Mouse (Mus musculus): Measurements from ENCODE around the gene Mut. TPM values are rescaled to one million over a fixed set of nuclear protein-coding genes. Genes with fewer than 3 reads are reported as not detected.

Mut gene
- total and polyA plus RNA-seq, 3 experiments = 25.0 to 65.8 (median 25.8) TPM

DNA sequence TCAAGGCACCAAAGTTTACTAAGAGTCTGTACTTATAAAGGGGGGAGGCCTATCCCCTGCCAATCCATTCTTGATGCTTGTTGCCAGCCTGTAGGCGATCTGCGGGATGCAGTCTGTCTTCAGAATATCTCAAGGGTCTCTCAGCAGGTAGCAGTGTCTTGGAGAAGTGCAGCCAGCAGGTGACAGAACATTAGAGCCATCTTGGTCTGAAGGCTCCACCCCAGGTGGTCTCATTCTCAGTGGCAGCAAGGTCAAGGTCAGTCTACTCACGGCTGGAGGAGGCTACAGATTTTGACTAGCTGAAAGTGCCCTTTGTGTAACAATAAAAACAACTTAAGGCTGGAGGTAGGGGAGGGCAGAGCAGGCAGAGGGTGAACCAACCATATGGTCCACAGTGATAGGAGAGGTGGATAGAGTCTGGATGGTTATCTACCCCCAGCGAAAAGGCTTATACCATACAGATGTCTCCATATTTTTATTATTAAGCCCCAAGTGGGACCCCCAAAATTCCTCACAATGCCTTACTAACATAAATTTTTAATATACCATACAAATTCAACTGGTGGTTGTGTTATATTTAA lies 34.6 kb upstream of the Mut start:
- H3K4me1 ChIP-seq (ENCODE audit: control insufficient read depth in 1 of 2, insufficient read depth in 2 of 2, low read length in 2 of 2) = peaks cover 4 to 8% of the 10 kb centered on the region in 2 experiments
- no peak overlapping the region for H3K4me3 ChIP-seq (ENCODE audit: control insufficient read depth in 1 of 2, insufficient read depth in 1 of 2, low read depth in 2 of 2, low read length in 2 of 2)
- no peaks in the 10 kb centered on the region for H3K9me3 ChIP-seq (replicated peaks; ENCODE audit: insufficient read depth, low read length)
- H3K27me3 ChIP-seq (ENCODE audit: control insufficient read depth in 1 of 2, insufficient read depth in 2 of 2, low read length in 2 of 2) = no peaks in the 10 kb centered on the region
- TF ChIP-seq GATA1 (IDR thresholded peaks at IDR 0.05; ENCODE audit: low read depth, low read length) = 0 out of 2 replicates have a peak, but pooled peaks have one; percentile 22
- TF ChIP-seq TCF12 (IDR thresholded peaks at IDR 0.05; ENCODE audit: low read depth, low read length) = peak; percentile 45; the same call in 1 of the 2 replicates
- peak in 1 of 2 experiments; percentile 17; a peak in 1 of 4 replicates for TF ChIP-seq EP300 (IDR thresholded peaks at IDR 0.05; ENCODE audit: low read depth in 1 of 2, low read length in 2 of 2)
- no peak for TF ChIP-seq MAZ (IDR thresholded peaks at IDR 0.05; ENCODE audit: low read depth, low read length)
- TF ChIP-seq UBTF (IDR thresholded peaks at IDR 0.05; ENCODE audit: borderline replicate concordance, insufficient read depth, low read depth, low read length) = no peak
- H3K36me3 ChIP-seq (ENCODE audit: control insufficient read depth in 1 of 2, insufficient read depth in 2 of 2, low read length in 2 of 2) = peaks cover 0 to 19% of the 10 kb centered on the region in 2 experiments; a peak in 2 of 4 replicates
- H3K27ac ChIP-seq (ENCODE audit: control insufficient read depth, low read depth, low read length) = no peak overlapping the region
- no peaks in the 10 kb centered on the region for H3K79me2 ChIP-seq (ENCODE audit: control insufficient read depth, insufficient read depth, low read length, poor library complexity)
- no peak for DNase-seq (ENCODE audit: low read depth, low spot score)
- H3K9ac ChIP-seq (ENCODE audit: control insufficient read depth, low read depth, low read length, poor library complexity, severe bottlenecking) = no peak overlapping the region

DNA sequence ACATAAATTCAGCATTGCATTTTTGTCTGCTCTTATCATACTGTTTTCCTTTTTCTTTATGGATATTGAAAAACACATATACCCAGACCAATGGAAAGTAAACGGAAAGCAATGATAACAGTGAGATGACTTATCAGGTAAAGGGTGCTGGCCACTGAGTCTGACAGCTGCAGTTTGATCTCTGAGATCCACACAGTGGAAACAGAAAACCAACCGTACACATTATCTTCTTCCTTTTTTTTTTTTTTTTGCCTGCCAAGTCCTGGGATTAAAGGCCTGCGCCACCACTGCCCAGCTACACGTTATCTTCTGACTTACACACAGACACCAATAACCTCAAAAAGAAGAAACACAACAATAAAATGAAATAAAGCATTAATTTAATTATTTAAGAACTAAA lies 31.1 kb upstream of the Mut start:
- Histone ChIP-seq H3K79me2 (ENCODE audit: control insufficient read depth, insufficient read depth, low read length, poor library complexity) (no peaks in the 10 kb centered on the region), H3K9me3 (replicated peaks; ENCODE audit: insufficient read depth, low read length) (no peaks in the 10 kb centered on the region), H3K36me3 (ENCODE audit: control insufficient read depth in 1 of 2, insufficient read depth in 2 of 2, low read length in 2 of 2) (peaks cover 0 to 22% of the 10 kb centered on the region in 2 experiments; a peak in 2 of 4 replicates), H3K27ac (ENCODE audit: control insufficient read depth, low read depth, low read length) (peak overlapping the region; percentile 62), H3K27me3 (ENCODE audit: control insufficient read depth in 1 of 2, insufficient read depth in 2 of 2, low read length in 2 of 2) (no peaks in the 10 kb centered on the region), H3K4me1 (ENCODE audit: control insufficient read depth in 1 of 2, insufficient read depth in 2 of 2, low read length in 2 of 2) (peaks cover 4 to 12% of the 10 kb centered on the region in 2 experiments), H3K9ac (ENCODE audit: control insufficient read depth, low read depth, low read length, poor library complexity, severe bottlenecking) (no peak overlapping the region), H3K4me3 (ENCODE audit: control insufficient read depth in 1 of 2, insufficient read depth in 1 of 2, low read depth in 2 of 2, low read length in 2 of 2) (no peak overlapping the region; a peak in 1 of 4 replicates)
- no peak for TF ChIP-seq MAZ (IDR thresholded peaks at IDR 0.05; ENCODE audit: low read depth, low read length)
- peak; percentile 60; the same call in 1 of the 2 replicates for TF ChIP-seq MAFK (IDR thresholded peaks at IDR 0.05; ENCODE audit: borderline replicate concordance, low read depth, low read length)
- TF ChIP-seq ZNF384 (IDR thresholded peaks at IDR 0.05; ENCODE audit: low read depth, low read length) = peak; percentile 98
- 0 out of 2 replicates have a peak, but pooled peaks have one; percentile 8 for TF ChIP-seq TAL1 (IDR thresholded peaks at IDR 0.05; ENCODE audit: low read length)
- TF ChIP-seq SIN3A (IDR thresholded peaks at IDR 0.05; ENCODE audit: low read length) = peak; percentile 73
- TF ChIP-seq RCOR1 (IDR thresholded peaks at IDR 0.05; ENCODE audit: low read depth, low read length) = peak; percentile 76
- TF ChIP-seq EP300 (IDR thresholded peaks at IDR 0.05; ENCODE audit: low read depth in 1 of 2, low read length in 2 of 2) = peak; percentile 95 to 96
- TF ChIP-seq ELF1 (IDR thresholded peaks at IDR 0.05; ENCODE audit: low read depth, low read length) = no peak
- peak; percentile 78 for TF ChIP-seq ETS1 (IDR thresholded peaks at IDR 0.05; ENCODE audit: low read depth, low read length)
- peak; percentile 95 for TF ChIP-seq MYB (IDR thresholded peaks at IDR 0.05; ENCODE audit: low read depth, low read length)
- peak; percentile 45; the same call in 1 of the 2 replicates for TF ChIP-seq MXI1 (IDR thresholded peaks at IDR 0.05; ENCODE audit: low read depth, low read length)
- no peak; the same call in 1 of the 2 replicates for TF ChIP-seq ZKSCAN1 (IDR thresholded peaks at IDR 0.05; ENCODE audit: low read depth, low read length)
- 0 out of 2 replicates have a peak, but pooled peaks have one; percentile 24 for TF ChIP-seq BHLHE40 (IDR thresholded peaks at IDR 0.05; ENCODE audit: borderline replicate concordance, low read depth, low read length)
- peak; percentile 96 for TF ChIP-seq GATA1 (IDR thresholded peaks at IDR 0.05; ENCODE audit: low read depth, low read length)
- TF ChIP-seq CTCF (IDR thresholded peaks at IDR 0.05 in 2 of 3, conservative IDR thresholded peaks at IDR 0.05 in 1 of 3; ENCODE audit: control insufficient read depth in 1 of 3, insufficient read depth in 1 of 3, low read depth in 2 of 3, low read length in 3 of 3, poor library complexity in 1 of 3, severe bottlenecking in 1 of 3) = no peak
- TF ChIP-seq POLR2AphosphoS2 (IDR thresholded peaks at IDR 0.05; ENCODE audit: low read length) = no peak
- TF ChIP-seq TCF12 (IDR thresholded peaks at IDR 0.05; ENCODE audit: low read depth, low read length) = peak; percentile 90
- peak; percentile 66 for DNase-seq (ENCODE audit: low read depth, low spot score)
